Mouse (Mus musculus) neural tube, embryonic 14.5 days (tissue): ENCODE results near the gene Phc2. TPM values are rescaled to one million over a fixed set of nuclear protein-coding genes. Genes with fewer than 3 reads are reported as not detected.
A peak's percentile ranks its signal among the peaks of the same experiment; 100 is the strongest.

Source experiments
- ATAC-seq: fragments of 200-750 bp; cut with Nextera tagmentation; 2 replicates; pipeline ENCODE4 v1.8.0; 2017; ENCODE audit warnings: low read depth, mild to moderate bottlenecking, moderate TSS enrichment, moderate library complexity
- H3K27ac ChIP-seq: fragments of 300-500 bp; sonication (generic); 2 replicates; pipeline ENCODE4 v1.5.1; 2014; ENCODE audit warnings: low read depth, mild to moderate bottlenecking, control low read depth, low read length, moderate library complexity, mixed read lengths
- H3K27me3 ChIP-seq: fragments of 300-500 bp; sonication (generic); 2 replicates; pipeline ENCODE4 v1.6.1; 2014; ENCODE audit warnings: low read length; ENCODE audit not compliant: control insufficient read depth, insufficient read depth
- H3K36me3 ChIP-seq: fragments of 300-500 bp; sonication (generic); 2 replicates; pipeline ENCODE4 v1.6.1; 2014; ENCODE audit warnings: low read length, mixed read lengths; ENCODE audit not compliant: control insufficient read depth, insufficient read depth
- H3K4me1 ChIP-seq: fragments of 300-500 bp; sonication (generic); 2 replicates; pipeline ENCODE4 v1.6.1; 2014; ENCODE audit warnings: low read length; ENCODE audit not compliant: control insufficient read depth, insufficient read depth
- H3K4me2 ChIP-seq: fragments of 300-500 bp; sonication (generic); 2 replicates; pipeline ENCODE4 v1.6.1; 2014; ENCODE audit warnings: mild to moderate bottlenecking, low read depth, low read length, control low read depth
- H3K4me3 ChIP-seq: fragments of 300-500 bp; sonication (generic); 2 replicates; pipeline ENCODE4 v1.5.1; 2014; ENCODE audit warnings: low read depth, low read length, control low read depth, mixed read lengths
- H3K9ac ChIP-seq: fragments of 300-500 bp; sonication (generic); replicated peaks from 2 replicates; pipeline ENCODE4 v1.6.1; 2014; ENCODE audit warnings: low read depth, mild to moderate bottlenecking, control low read depth, low read length, mixed read lengths
- H3K9me3 ChIP-seq: fragments of 300-500 bp; sonication (generic); 2 replicates; pipeline ENCODE4 v1.6.1; 2016; ENCODE audit warnings: low read length; ENCODE audit not compliant: control insufficient read depth
- WGBS: fragments of 180-500 bp; shearing (Covaris S2); extraction: QIAGEN DNeasy Blood & Tissue Kit; methylation state at CpG from one replicate; pipeline ENCODE4 v1.1.7; 2014; 5-methylcytosine and 5-hydroxymethylcytosine counted together
- polyA plus RNA-seq: library from polyadenylated mRNA; unstranded; fragments of >200 nt; fragmentation: Nextera tagmentation; extraction: Ambion mirVana; gene quantifications from 2 replicates; pipeline ENCODE4 v1.2.1, GENCODE M21; 2014

Gene Phc2
- polyA plus RNA-seq, 1 experiment from 2014 or later: 31.9 TPM

GRCm38 (mm10) chr4:128727721-128728430 is 73.4 kb downstream of the Phc2 start:
- Histone ChIP-seq H3K27ac (peak overlapping the region; percentile 94), H3K4me2 (peak overlapping the region; percentile 99), H3K36me3 (peaks cover 3% of the 10 kb centered on the region; the same call in 1 of the 2 replicates), H3K4me1 (peaks cover 45% of the 10 kb centered on the region), H3K9me3 (no peaks in the 10 kb centered on the region), H3K9ac (peak overlapping the region; percentile 100), H3K4me3 (peak overlapping the region; percentile 93), H3K27me3 (no peaks in the 10 kb centered on the region)
- WGBS: under 1% methylated on average over 64 of the region's 65 CpGs
- ATAC-seq: peak; percentile 53

- Histone ChIP-seq H3K27ac (peak overlapping the region; percentile 94), H3K4me2 (peak overlapping the region; percentile 99), H3K9ac (peak overlapping the region; percentile 100), H3K9me3 (no peaks in the 10 kb centered on the region), H3K4me3 (peak overlapping the region; percentile 93), H3K27me3 (no peaks in the 10 kb centered on the region), H3K4me1 (peaks cover 49% of the 10 kb centered on the region), H3K36me3 (peaks cover 3% of the 10 kb centered on the region; the same call in 1 of the 2 replicates)
- no peak for ATAC-seq
- WGBS: under 1% methylated on average over 5 of the region's 5 CpGs
Measured at GRCm38 (mm10) chr4:128728431-128728851, 73.9 kb downstream of the Phc2 start.

- whole genome bisulfite sequencing: 11% methylated on average over 15 of the region's 15 CpGs
- 0 out of 2 replicates have a peak, but pooled peaks have one; percentile 26 for ATAC-seq
- Histone ChIP-seq H3K4me2 (peak overlapping the region; percentile 99), H3K36me3 (peaks cover 3% of the 10 kb centered on the region; the same call in 1 of the 2 replicates), H3K27ac (peak overlapping the region; percentile 94), H3K4me1 (peaks cover 57% of the 10 kb centered on the region), H3K9ac (peak overlapping the region; percentile 100), H3K27me3 (no peaks in the 10 kb centered on the region), H3K4me3 (peak overlapping the region; percentile 93), H3K9me3 (no peaks in the 10 kb centered on the region)
Measured at GRCm38 (mm10) chr4:128729033-128729708, 74.7 kb downstream of the Phc2 start.

DNA sequence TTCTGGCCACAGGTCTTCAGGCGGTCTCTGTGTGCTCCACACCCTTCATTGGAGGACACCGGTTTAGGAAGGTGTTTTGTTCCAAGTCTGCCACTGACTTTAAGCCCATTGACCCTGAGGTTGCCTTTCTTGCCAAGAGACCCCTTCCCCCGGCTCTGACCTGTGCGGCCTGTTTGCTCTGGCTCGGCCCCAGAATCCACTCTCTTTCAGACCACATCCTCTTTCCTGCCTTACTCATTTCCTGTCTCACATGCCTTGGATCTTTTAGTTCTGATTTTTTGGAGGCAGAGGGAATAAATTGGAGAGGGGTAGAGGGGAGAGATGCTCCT is 75.2 kb downstream of the Phc2 start:
- no peak for ATAC-seq
- 21% methylated on average over 5 of the region's 5 CpGs for WGBS

GRCm38 (mm10) chr4:128730271-128730670 is 75.8 kb downstream of the Phc2 start:
- no peak overlapping the region for H3K27ac ChIP-seq
- no peak for ATAC-seq
- peak overlapping the region; percentile 99 for H3K4me2 ChIP-seq
- WGBS: 42% methylated on average over 6 of the region's 6 CpGs
- peak overlapping the region; percentile 93 for H3K4me3 ChIP-seq
- peaks cover 3% of the 10 kb centered on the region; the same call in 1 of the 2 replicates for H3K36me3 ChIP-seq
- no peak overlapping the region for H3K9ac ChIP-seq
- peaks cover 68% of the 10 kb centered on the region for H3K4me1 ChIP-seq
- H3K9me3 ChIP-seq: no peaks in the 10 kb centered on the region
- no peaks in the 10 kb centered on the region for H3K27me3 ChIP-seq

More for the DNA sequence above, 75.2 kb downstream of the Phc2 start:
- Histone ChIP-seq H3K36me3 (peaks cover 3% of the 10 kb centered on the region; the same call in 1 of the 2 replicates), H3K27me3 (no peaks in the 10 kb centered on the region), H3K4me3 (peak overlapping the region; percentile 93), H3K4me2 (peak overlapping the region; percentile 99), H3K27ac (peak overlapping the region; percentile 94; the same call in 1 of the 2 replicates), H3K9ac (peak overlapping the region; percentile 100), H3K4me1 (peaks cover 62% of the 10 kb centered on the region), H3K9me3 (no peaks in the 10 kb centered on the region)

GRCm38 (mm10) chr4:128732794-128733193 is 78.3 kb downstream of the Phc2 start:
- Histone ChIP-seq H3K9ac (no peak overlapping the region), H3K4me2 (no peak overlapping the region), H3K4me1 (peaks cover 82% of the 10 kb centered on the region), H3K27ac (no peak overlapping the region), H3K36me3 (peaks cover 3% of the 10 kb centered on the region; the same call in 1 of the 2 replicates), H3K4me3 (no peak overlapping the region), H3K9me3 (no peaks in the 10 kb centered on the region), H3K27me3 (no peaks in the 10 kb centered on the region)
- no peak for ATAC-seq
- 44% methylated on average over 5 of the region's 5 CpGs for WGBS

DNA sequence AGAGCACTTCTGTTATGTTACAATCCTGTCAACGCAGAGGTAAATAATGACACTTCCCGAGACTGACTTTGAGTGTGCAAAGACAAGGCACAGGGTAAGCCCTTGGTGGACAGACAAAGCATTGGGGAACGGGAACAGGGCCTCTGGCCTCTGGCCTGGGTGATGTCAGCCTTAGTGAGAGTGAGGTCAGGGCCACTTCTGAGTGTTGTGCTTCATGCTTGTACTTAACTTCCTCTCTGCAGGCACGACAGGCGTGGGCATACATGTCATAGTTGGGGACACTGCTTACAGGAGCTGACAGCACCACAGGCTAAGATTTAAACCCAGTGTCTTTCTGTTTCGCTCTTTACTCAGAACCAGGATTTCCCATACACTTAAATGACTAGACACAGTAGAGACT is 79.0 kb downstream of the Phc2 start:
- 32% methylated on average over 6 of the region's 6 CpGs for WGBS
- no peaks in the 10 kb centered on the region for H3K27me3 ChIP-seq
- no peak overlapping the region for H3K4me3 ChIP-seq
- H3K9me3 ChIP-seq: no peaks in the 10 kb centered on the region
- 0 out of 2 replicates have a peak overlapping the region, but pooled peaks have one; percentile 1 for H3K4me2 ChIP-seq
- 0 out of 2 replicates have a peak overlapping the region, but pooled peaks have one; percentile 18 for H3K9ac ChIP-seq
- H3K4me1 ChIP-seq: peaks cover 88% of the 10 kb centered on the region
- ATAC-seq: no peak
- H3K36me3 ChIP-seq: peaks cover 3% of the 10 kb centered on the region; the same call in 1 of the 2 replicates
- peak overlapping the region; percentile 77 for H3K27ac ChIP-seq

DNA sequence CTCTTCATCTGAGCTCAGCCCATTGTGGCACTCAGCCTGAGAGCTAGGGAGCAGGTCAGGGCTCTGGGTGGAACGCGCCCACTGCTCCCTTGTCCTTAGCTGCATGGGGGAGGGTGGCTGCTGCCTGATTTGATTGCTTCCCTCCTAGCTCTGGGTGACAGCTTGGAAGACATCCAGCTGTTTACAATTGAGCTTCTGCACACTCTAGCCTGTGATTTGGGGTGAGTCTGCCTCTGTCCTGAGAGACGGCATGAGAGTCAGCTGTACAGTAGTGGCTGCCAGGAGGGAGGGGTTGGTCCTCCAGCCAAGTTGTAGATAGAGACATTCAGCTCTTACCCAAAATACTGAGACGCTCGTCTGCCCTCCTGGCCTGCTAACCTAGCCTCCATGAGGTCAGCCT is 79.7 kb downstream of the Phc2 start:
- Histone ChIP-seq H3K27ac (peak overlapping the region; percentile 77), H3K36me3 (peaks cover 3% of the 10 kb centered on the region; the same call in 1 of the 2 replicates), H3K9me3 (no peaks in the 10 kb centered on the region), H3K4me2 (peak overlapping the region; percentile 23), H3K4me1 (peaks cover 81% of the 10 kb centered on the region), H3K4me3 (no peak overlapping the region), H3K9ac (0 out of 2 replicates have a peak overlapping the region, but pooled peaks have one; percentile 39), H3K27me3 (no peaks in the 10 kb centered on the region)
- ATAC-seq: peak; percentile 59; the same call in 1 of the 2 replicates
- 27% methylated on average over 5 of the region's 5 CpGs for WGBS
